Mouse (Mus musculus): ENCODE measurements around the gene Adgrg3.

The Adgrg3 gene

GRCm38 (mm10) chr8:95080381-95081341 lies 63.2 kb downstream of the Adgrg3 start, which contains the start of gene Katnb1:
Katnb1 (plus strand) TSS chr8:95081186.
- DNase-seq (ENCODE audit: low spot score in 2 of 2) = peak; percentile 88 to 98

- DNase-seq (ENCODE audit: low spot score in 2 of 2) = no peak
Measured at GRCm38 (mm10) chr8:95081650-95082049, 64.2 kb downstream of the Adgrg3 start.

- no peak for DNase-seq (ENCODE audit: low spot score in 2 of 2)
Measured at GRCm38 (mm10) chr8:95084261-95084660, 66.8 kb downstream of the Adgrg3 start.

- DNase-seq (ENCODE audit: low spot score in 2 of 2) = no peak
Measured at GRCm38 (mm10) chr8:95084744-95085431, 67.4 kb downstream of the Adgrg3 start.

GRCm38 (mm10) chr8:95085432-95086141 lies 68.1 kb downstream of the Adgrg3 start:
- DNase-seq (ENCODE audit: low spot score in 2 of 2) = no peak

GRCm38 (mm10) chr8:95093574-95093973 lies 76.1 kb downstream of the Adgrg3 start:
- DNase-seq (ENCODE audit: low spot score in 2 of 2) = no peak
